Comparison of ENCODE assay signal across 15 mouse cellular contexts in genomic region chr13:94490684-94491083, GRCm38 (mm10).
"Had no signal": no experiment of that assay in that cellular context is flagged by ENCODE, and none has a peak within 500 bp of the region (broad histone marks: within the 10 kb centered on the region; RNA-seq: fewer than 3 reads in every experiment).

No protein-coding gene starts in this region.

- H3K27me3 ChIP-seq: intestine, embryonic 15.5 days; liver, embryonic 15.5 days had no signal

- ATAC-seq: intestine, embryonic 15.5 days; lung, postnatal 0 days had no signal

- H3K4me3 ChIP-seq: intestine, embryonic 15.5 days; left cerebral cortex, adult 2 months; limb, embryonic 10.5 days; liver, embryonic 15.5 days had no signal

- H3K9me3 ChIP-seq: intestine, embryonic 15.5 days; limb, embryonic 10.5 days; liver, embryonic 15.5 days had no signal

- H3K4me2 ChIP-seq: intestine, embryonic 15.5 days; liver, embryonic 11.5 days; liver, embryonic 15.5 days had no signal

- H3K9ac ChIP-seq: intestine, embryonic 15.5 days; liver, embryonic 15.5 days had no signal

- DNase-seq: kidney, adult 18-20 months; kidney, postnatal 10 days; kidney, postnatal 4 days; lung, adult 2 months; lung, postnatal 36 days; right cerebral cortex, postnatal 25 days; thymus, adult 18-20 months; thymus, postnatal 14 days had no signal

- H3K4me1 ChIP-seq: intestine, embryonic 15.5 days; limb, embryonic 10.5 days; liver, embryonic 15.5 days had no signal

- H3K27ac ChIP-seq: intestine, embryonic 15.5 days; limb, embryonic 10.5 days; liver, embryonic 15.5 days; stomach, postnatal 0 days had no signal
